ENCODE assay signal across 19 mouse cellular contexts in genomic region chr14:87505924-87506323, GRCm38 (mm10).
"Had no signal": no experiment of that assay in that cellular context is flagged by ENCODE, and none has a peak within 500 bp of the region (broad histone marks: within the 10 kb centered on the region; RNA-seq: fewer than 3 reads in every experiment).

No protein-coding gene starts in this region.

- H3K9me3 ChIP-seq: limb, embryonic 10.5 days; limb, embryonic 13.5 days; liver, embryonic 12.5 days; liver, embryonic 15.5 days; midbrain, embryonic 12.5 days; midbrain, embryonic 15.5 days; neural tube, embryonic 13.5 days; stomach, embryonic 15.5 days had no signal

- H3K27ac ChIP-seq: limb, embryonic 10.5 days; limb, embryonic 13.5 days; liver, embryonic 12.5 days; liver, embryonic 15.5 days; macrophage; midbrain, embryonic 12.5 days; midbrain, embryonic 15.5 days; neural tube, embryonic 13.5 days; stomach, embryonic 15.5 days had no signal

- H3K36me3 ChIP-seq: midbrain, embryonic 15.5 days had no signal

- H3K9ac ChIP-seq: limb, embryonic 13.5 days; liver, embryonic 12.5 days; liver, embryonic 15.5 days; midbrain, embryonic 12.5 days; midbrain, embryonic 15.5 days; neural tube, embryonic 13.5 days; stomach, embryonic 15.5 days had no signal

- DNase-seq: kidney, adult 9 months; kidney, postnatal 14 days; kidney, postnatal 4 days; liver; lung, adult 18-20 months; retina, postnatal 1 day; right cerebral cortex, postnatal 25 days; spleen, adult 18-20 months; thymus, postnatal 25 days had no signal

- ATAC-seq: liver, embryonic 12.5 days; lung, postnatal 0 days; midbrain, embryonic 15.5 days had no signal

- H3K27me3 ChIP-seq: limb, embryonic 13.5 days; liver, embryonic 12.5 days; liver, embryonic 15.5 days; midbrain, embryonic 12.5 days; midbrain, embryonic 15.5 days; neural tube, embryonic 13.5 days; stomach, embryonic 15.5 days had no signal

- H3K4me3 ChIP-seq: limb, embryonic 10.5 days; limb, embryonic 13.5 days; liver, embryonic 12.5 days; liver, embryonic 15.5 days; midbrain, embryonic 12.5 days; midbrain, embryonic 15.5 days; neural tube, embryonic 13.5 days; stomach, embryonic 15.5 days had no signal

- H3K4me2 ChIP-seq: limb, embryonic 13.5 days; liver, embryonic 12.5 days; liver, embryonic 15.5 days; midbrain, embryonic 12.5 days; midbrain, embryonic 15.5 days; neural tube, embryonic 13.5 days; stomach, embryonic 15.5 days had no signal

- H3K4me1 ChIP-seq: limb, embryonic 10.5 days; liver, embryonic 12.5 days; liver, embryonic 15.5 days; midbrain, embryonic 12.5 days; midbrain, embryonic 15.5 days; neural tube, embryonic 13.5 days; stomach, embryonic 15.5 days had no signal
